Mouse (Mus musculus) intestine, embryonic 14.5 days (tissue): ENCODE data around the gene Acat2. TPM values are rescaled to one million over a fixed set of nuclear protein-coding genes. Genes with fewer than 3 reads are reported as not detected.
"Not testable (repeated sequence)": the region's sequence is repeated elsewhere in the genome, so short reads cannot be mapped to it uniquely, and the experiment has no call there.

ENCODE experiments used
- ATAC-seq: fragments of 200-750 bp; cut with Nextera tagmentation; replicated peaks from 2 replicates; pipeline ENCODE4 v1.8.0; 2017; ENCODE audit warnings: low read depth, moderate number of reproducible peaks, moderate TSS enrichment, moderate library complexity; ENCODE audit not compliant: low FRiP score, low TSS enrichment
- DNase-seq: peaks from one replicate; pipeline ENCODE4 v3.0.0-alpha.2; 2018; ENCODE audit warnings: low spot score
- H3K27ac ChIP-seq: fragments of 300-500 bp; sonication (generic); 2 replicates; pipeline ENCODE4 v1.5.1; 2014; ENCODE audit warnings: low read depth, mild to moderate bottlenecking, control low read depth
- H3K27me3 ChIP-seq: fragments of 300-500 bp; sonication (generic); replicated peaks from 2 replicates; pipeline ENCODE4 v1.6.1; 2014; ENCODE audit warnings: low read length, control low read depth; ENCODE audit not compliant: control insufficient read depth, insufficient read depth
- H3K36me3 ChIP-seq: fragments of 300-500 bp; sonication (generic); 2 replicates; pipeline ENCODE4 v1.6.1; 2014; ENCODE audit warnings: low read length, control low read depth; ENCODE audit not compliant: control insufficient read depth, insufficient read depth
- H3K4me1 ChIP-seq: fragments of 300-500 bp; sonication (generic); replicated peaks from 2 replicates; pipeline ENCODE4 v1.6.1; 2014; ENCODE audit warnings: low read length, control low read depth, mixed read lengths; ENCODE audit not compliant: control insufficient read depth, insufficient read depth
- H3K4me2 ChIP-seq: fragments of 300-500 bp; sonication (generic); 2 replicates; pipeline ENCODE4 v1.6.1; 2014; ENCODE audit warnings: low read length
- H3K4me3 ChIP-seq: fragments of 300-500 bp; sonication (generic); 2 replicates; pipeline ENCODE4 v1.5.1; 2014; ENCODE audit warnings: low read depth, low read length, control low read depth, mixed read lengths
- H3K9ac ChIP-seq: fragments of 300-500 bp; sonication (generic); 2 replicates; pipeline ENCODE4 v1.6.1; 2014; ENCODE audit warnings: mild to moderate bottlenecking, low read length
- H3K9me3 ChIP-seq: fragments of 300-500 bp; sonication (generic); 2 replicates; pipeline ENCODE4 v1.6.1; 2016; ENCODE audit warnings: low read length, control low read depth; ENCODE audit not compliant: control insufficient read depth
- WGBS: fragments of 180-500 bp; shearing (Covaris S2); extraction: QIAGEN DNeasy Blood & Tissue Kit; methylation state at CpG from one replicate; pipeline ENCODE4 v1.1.7; 2014; 5-methylcytosine and 5-hydroxymethylcytosine counted together
- polyA plus RNA-seq: library from polyadenylated mRNA; unstranded; fragments of >200 nt; fragmentation: Nextera tagmentation; extraction: Ambion mirVana; gene quantifications from 2 replicates; pipeline ENCODE4 v1.2.1, GENCODE M21; 2014

Acat2 gene
- polyA plus RNA-seq, 1 experiment from 2014 or later = 141 TPM

DNA sequence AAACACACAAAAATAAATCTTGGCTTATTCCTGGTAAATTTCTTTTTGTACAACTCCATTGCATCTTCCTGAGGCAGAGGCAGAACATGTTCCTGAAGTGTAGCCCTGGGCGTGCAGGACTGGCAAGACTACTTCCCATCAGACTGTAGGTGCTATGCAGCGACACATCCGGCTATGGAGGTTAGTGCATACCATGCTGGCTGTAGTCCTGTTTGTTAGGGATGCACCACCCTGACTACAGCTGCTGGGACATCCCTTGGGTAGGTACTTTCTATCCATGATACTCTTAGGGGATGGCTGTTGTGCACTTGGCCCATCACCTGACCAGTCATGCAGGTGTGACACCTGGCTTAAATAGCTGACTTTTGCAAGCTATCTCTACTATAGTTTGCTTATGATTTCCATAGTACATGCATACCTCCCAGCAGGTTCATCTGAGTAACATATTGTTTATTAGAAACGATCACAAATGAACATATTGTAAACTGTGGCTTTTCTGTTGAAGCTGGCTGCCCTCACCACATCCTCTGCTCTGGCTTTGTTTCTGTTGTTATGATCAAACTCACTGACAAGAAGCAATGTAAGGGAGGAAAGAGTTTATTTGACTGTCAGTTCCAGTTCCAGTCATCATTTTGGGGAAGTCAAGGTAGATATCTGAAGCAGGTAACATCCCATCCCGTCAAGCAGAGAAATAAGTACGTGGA, 17.9 kb downstream of the Acat2 start:
- H3K27ac ChIP-seq = no peak overlapping the region
- H3K4me2 ChIP-seq = no peak overlapping the region
- 89% methylated on average over 6 of the region's 6 CpGs for WGBS

DNA sequence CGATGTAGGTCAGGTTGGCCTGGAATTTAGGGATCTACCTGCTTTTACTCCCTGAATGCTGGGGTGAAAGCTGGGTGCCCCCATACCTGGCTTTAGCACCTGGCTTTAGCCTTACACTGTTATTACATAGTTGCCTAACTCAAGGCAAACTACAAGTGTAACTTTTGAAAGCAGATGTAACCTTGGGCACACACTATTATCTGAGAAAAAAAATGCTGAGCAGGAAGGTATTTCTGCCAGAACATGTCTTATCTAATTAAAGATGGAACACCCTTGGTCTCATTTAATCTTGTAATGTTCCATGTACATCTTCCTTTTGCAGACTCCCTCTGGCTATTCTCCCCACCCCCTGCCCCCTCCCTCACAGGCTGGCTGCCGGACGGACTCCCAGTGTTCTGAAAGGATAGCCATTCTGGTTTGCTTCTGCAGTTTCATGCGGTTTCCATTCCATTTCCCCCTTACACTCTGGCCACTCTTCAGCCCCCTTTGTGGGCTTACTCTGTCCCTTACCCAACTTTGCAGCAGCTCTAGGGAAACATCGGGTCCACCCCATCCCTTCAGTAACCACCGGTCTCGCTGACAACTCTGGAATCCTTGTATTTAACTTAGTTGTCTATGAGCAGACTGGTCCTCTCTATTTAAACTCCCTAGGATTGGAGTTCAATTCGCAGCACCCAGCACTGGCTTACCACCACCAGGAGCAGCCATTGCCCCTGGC, 18.8 kb downstream of the Acat2 start:
- no peak overlapping the region for H3K4me3 ChIP-seq
- no peaks in the 10 kb centered on the region for H3K27me3 ChIP-seq
- DNase-seq (no peak), ATAC-seq (no peak)
- H3K9me3 ChIP-seq = no peaks in the 10 kb centered on the region
- 79% methylated on average over 8 of the region's 8 CpGs for WGBS
- H3K9ac ChIP-seq = no peak overlapping the region
- H3K36me3 ChIP-seq = peaks cover 39% of the 10 kb centered on the region
- H3K4me2 ChIP-seq = no peak overlapping the region
- no peaks in the 10 kb centered on the region for H3K4me1 ChIP-seq
- no peak overlapping the region for H3K27ac ChIP-seq

More for the DNA sequence above, 17.9 kb downstream of the Acat2 start:
- Histone ChIP-seq H3K9ac (no peak overlapping the region), H3K4me3 (no peak overlapping the region), H3K36me3 (peaks cover 44% of the 10 kb centered on the region), H3K4me1 (no peaks in the 10 kb centered on the region), H3K9me3 (no peaks in the 10 kb centered on the region), H3K27me3 (no peaks in the 10 kb centered on the region)
- no peak for DNase-seq
- no peak for ATAC-seq

- DNase-seq (peak; percentile 64), ATAC-seq (peak; percentile 63; the same call in 1 of the 2 replicates)
- H3K9me3 ChIP-seq = no peaks in the 10 kb centered on the region
- no peaks in the 10 kb centered on the region for H3K27me3 ChIP-seq
- H3K27ac ChIP-seq = no peak within 1 kb of the TSS
- peaks cover 25% of the 10 kb centered on the region for H3K36me3 ChIP-seq
- no peaks in the 10 kb centered on the region for H3K4me1 ChIP-seq
- no peak within 1 kb of the TSS for H3K9ac ChIP-seq
- 11% methylated on average over 27 of the region's 27 CpGs for WGBS
- peak within 1 kb of the TSS; percentile 24 for H3K4me3 ChIP-seq
- H3K4me2 ChIP-seq = peak within 1 kb of the TSS; percentile 41
Measured at GRCm38 (mm10) chr17:12940151-12940805, 20.3 kb downstream of the Acat2 start, which contains the start of gene Acat3. TSS of gene Acat3 (minus strand) at chr17:12940600.

GRCm38 (mm10) chr17:12939377-12940148, 21.0 kb downstream of the Acat2 start:
- Histone ChIP-seq H3K36me3 (peaks cover 18% of the 10 kb centered on the region), H3K4me3 (0 out of 2 replicates have a peak overlapping the region, but pooled peaks have one; percentile 24), H3K4me2 (peak overlapping the region; percentile 41)
- H3K27me3 ChIP-seq, DNase-seq, H3K27ac ChIP-seq, H3K4me1 ChIP-seq, H3K9ac ChIP-seq, H3K9me3 ChIP-seq: not testable (repeated sequence)
- 65% methylated on average over 2 of the region's 12 CpGs for WGBS
- ATAC-seq = 0 out of 2 replicates have a peak, but pooled peaks have one; percentile 13

DNA sequence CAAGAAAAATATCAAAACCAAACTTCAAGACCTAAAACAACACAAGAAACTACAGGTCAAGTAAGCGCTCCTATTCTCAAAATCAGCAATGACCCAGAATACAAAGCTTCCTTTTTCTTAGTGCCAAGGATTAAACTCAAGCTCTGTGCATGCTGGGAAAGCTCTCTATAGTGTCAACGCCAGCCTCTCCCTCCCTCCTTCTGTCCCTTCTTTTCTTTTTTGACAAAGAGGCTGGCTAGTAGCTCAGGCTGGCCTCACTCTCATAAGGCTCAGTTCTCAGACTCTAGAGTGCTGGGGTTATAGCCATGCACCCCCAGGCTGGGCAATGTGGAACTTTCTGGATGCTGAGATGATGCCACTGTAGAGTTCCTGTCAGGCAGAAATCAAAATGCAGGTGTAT, 22.5 kb downstream of the Acat2 start:
- ATAC-seq = no peak
- no peak overlapping the region for H3K27ac ChIP-seq
- no peak overlapping the region for H3K4me2 ChIP-seq
- no peaks in the 10 kb centered on the region for H3K27me3 ChIP-seq
- H3K9ac ChIP-seq = no peak overlapping the region
- no peaks in the 10 kb centered on the region for H3K9me3 ChIP-seq
- H3K4me3 ChIP-seq = no peak overlapping the region
- no peak for DNase-seq
- 61% methylated on average over 2 of the region's 2 CpGs for WGBS
- H3K36me3 ChIP-seq = peaks cover 8% of the 10 kb centered on the region
- no peaks in the 10 kb centered on the region for H3K4me1 ChIP-seq

GRCm38 (mm10) chr17:12937412-12937970, 23.1 kb downstream of the Acat2 start:
- Histone ChIP-seq H3K9ac (no peak overlapping the region), H3K27ac (no peak overlapping the region), H3K4me2 (no peak overlapping the region), H3K4me3 (no peak overlapping the region), H3K9me3 (no peaks in the 10 kb centered on the region), H3K4me1 (no peaks in the 10 kb centered on the region), H3K27me3 (no peaks in the 10 kb centered on the region), H3K36me3 (peaks cover 2% of the 10 kb centered on the region)
- DNase-seq (no peak), ATAC-seq (no peak)
- 77% methylated on average over 2 of the region's 2 CpGs for WGBS

GRCm38 (mm10) chr17:12935719-12936118, 24.8 kb downstream of the Acat2 start:
- H3K4me2 ChIP-seq = no peak overlapping the region
- 70% methylated on average over 4 of the region's 4 CpGs for WGBS
- no peak for DNase-seq
- H3K27ac ChIP-seq = no peak overlapping the region
- no peak overlapping the region for H3K9ac ChIP-seq
- H3K4me1 ChIP-seq = no peaks in the 10 kb centered on the region
- ATAC-seq = no peak
- H3K9me3 ChIP-seq = no peaks in the 10 kb centered on the region
- no peaks in the 10 kb centered on the region for H3K36me3 ChIP-seq
- H3K27me3 ChIP-seq = no peaks in the 10 kb centered on the region
- no peak overlapping the region for H3K4me3 ChIP-seq

GRCm38 (mm10) chr17:12931576-12931975, 29.0 kb downstream of the Acat2 start:
- H3K27me3 ChIP-seq, H3K4me2 ChIP-seq, H3K9ac ChIP-seq, DNase-seq, H3K4me3 ChIP-seq, H3K36me3 ChIP-seq, H3K9me3 ChIP-seq, ATAC-seq, H3K27ac ChIP-seq, H3K4me1 ChIP-seq: not testable (repeated sequence)
- 84% methylated on average over 5 of the region's 5 CpGs for WGBS
